Mouse (Mus musculus) limb, embryonic 11.5 days (tissue): ENCODE measurements around the gene Gm19935. TPM values are rescaled to one million over a fixed set of nuclear protein-coding genes. Genes with fewer than 3 reads are reported as not detected.

ENCODE experiments used
- ATAC-seq: fragments of 200-750 bp; cut with Nextera tagmentation; 2 replicates; pipeline ENCODE4 v1.8.0; 2017; ENCODE audit warnings: low read depth; ENCODE audit not compliant: insufficient number of reproducible peaks, low FRiP score, low TSS enrichment
- DNase-seq: peaks from one replicate; pipeline ENCODE4 v3.0.0-alpha.2; 2015; ENCODE audit warnings: low spot score
- H3K27ac ChIP-seq: fragments of 300-500 bp; sonication (generic); replicated peaks from 2 replicates; pipeline ENCODE4 v1.5.1; 2014; ENCODE audit warnings: low read depth, mild to moderate bottlenecking, low read length
- H3K27me3 ChIP-seq: fragments of 300-500 bp; sonication (generic); 2 replicates; pipeline ENCODE4 v1.6.1; 2014; ENCODE audit warnings: mild to moderate bottlenecking, low read length, mixed read lengths; ENCODE audit not compliant: control insufficient read depth, insufficient read depth
- H3K36me3 ChIP-seq: fragments of 300-500 bp; sonication (generic); 2 replicates; pipeline ENCODE4 v1.6.1; 2014; ENCODE audit warnings: mild to moderate bottlenecking, low read length, moderate library complexity, mixed read lengths; ENCODE audit not compliant: control insufficient read depth, insufficient read depth
- H3K4me1 ChIP-seq: fragments of 300-500 bp; sonication (generic); 2 replicates; pipeline ENCODE4 v1.6.1; 2014; ENCODE audit warnings: low read length, mixed read lengths; ENCODE audit not compliant: control insufficient read depth, insufficient read depth
- H3K4me2 ChIP-seq: fragments of 300-500 bp; sonication (generic); 2 replicates; pipeline ENCODE4 v1.6.1; 2014; ENCODE audit warnings: low read depth, mild to moderate bottlenecking, moderate library complexity; ENCODE audit not compliant: severe bottlenecking
- H3K4me3 ChIP-seq: fragments of 300-500 bp; sonication (generic); 2 replicates; pipeline ENCODE4 v1.5.1; 2014; ENCODE audit warnings: low read depth, low read length
- H3K9ac ChIP-seq: fragments of 300-500 bp; sonication (generic); 2 replicates; pipeline ENCODE4 v1.6.1; 2014; ENCODE audit warnings: mild to moderate bottlenecking, low read length
- H3K9me3 ChIP-seq: fragments of 300-500 bp; sonication (generic); 2 replicates; pipeline ENCODE4 v1.6.1; 2016; ENCODE audit warnings: low read length; ENCODE audit not compliant: control insufficient read depth
- WGBS: fragments of 180-500 bp; shearing (Covaris S2); extraction: QIAGEN DNeasy Blood & Tissue Kit; methylation state at CpG from one replicate; pipeline ENCODE4 v1.1.7; 2014; 5-methylcytosine and 5-hydroxymethylcytosine counted together
- polyA plus RNA-seq: library from polyadenylated mRNA; unstranded; fragments of >200 nt; fragmentation: Nextera tagmentation; extraction: Ambion mirVana; gene quantifications from 2 replicates; pipeline ENCODE4 v1.2.1, GENCODE M21; 2014

Gene Gm19935
- not detected in 2 replicates for polyA plus RNA-seq

- DNase-seq = no peak
- no peak for ATAC-seq
- Histone ChIP-seq H3K36me3 (no peaks in the 10 kb centered on the region), H3K4me2 (no peak within 1 kb of the TSS), H3K4me3 (no peak within 1 kb of the TSS), H3K9me3 (no peaks in the 10 kb centered on the region), H3K27me3 (no peaks in the 10 kb centered on the region), H3K4me1 (no peaks in the 10 kb centered on the region), H3K27ac (no peak within 1 kb of the TSS), H3K9ac (no peak within 1 kb of the TSS)
- WGBS = 89% methylated on average over 2 of the region's 2 CpGs
Observed at GRCm38 (mm10) chr8:90817293-90817692, at the start of gene Gm19935. Gene Gm19935 (minus strand): TSS chr8:90817393.

GRCm38 (mm10) chr8:90862038-90862437 is 44.8 kb upstream of the Gm19935 start:
- 0 out of 2 replicates have a peak overlapping the region, but pooled peaks have one; percentile 3 for H3K9ac ChIP-seq
- peak overlapping the region; percentile 37 for H3K4me2 ChIP-seq
- 4% methylated on average over 9 of the region's 9 CpGs for WGBS

GRCm38 (mm10) chr8:90861266-90861944 is 44.2 kb upstream of the Gm19935 start:
- peak; percentile 12 for ATAC-seq
- WGBS = 3% methylated on average over 9 of the region's 9 CpGs

More at GRCm38 (mm10) chr8:90862038-90862437, 44.8 kb upstream of the Gm19935 start:
- Histone ChIP-seq H3K9me3 (no peaks in the 10 kb centered on the region), H3K4me3 (no peak overlapping the region), H3K4me1 (peaks cover 18% of the 10 kb centered on the region), H3K27ac (peak overlapping the region; percentile 98), H3K27me3 (no peaks in the 10 kb centered on the region), H3K36me3 (no peaks in the 10 kb centered on the region)
- DNase-seq (peak; percentile 94), ATAC-seq (peak; percentile 97)

GRCm38 (mm10) chr8:90858071-90858470 is 40.9 kb upstream of the Gm19935 start:
- 97% methylated on average over 2 of the region's 2 CpGs for WGBS
- Histone ChIP-seq H3K27ac (no peak overlapping the region), H3K9me3 (no peaks in the 10 kb centered on the region), H3K27me3 (no peaks in the 10 kb centered on the region), H3K4me2 (no peak overlapping the region), H3K9ac (no peak overlapping the region), H3K36me3 (no peaks in the 10 kb centered on the region), H3K4me1 (peaks cover 26% of the 10 kb centered on the region), H3K4me3 (no peak overlapping the region)
- ATAC-seq = no peak
- no peak for DNase-seq

More at GRCm38 (mm10) chr8:90861266-90861944, 44.2 kb upstream of the Gm19935 start:
- no peaks in the 10 kb centered on the region for H3K9me3 ChIP-seq
- H3K27ac ChIP-seq = peak overlapping the region; percentile 98
- peak overlapping the region; percentile 37 for H3K4me2 ChIP-seq
- peak overlapping the region; percentile 12; the same call in 1 of the 2 replicates for H3K4me3 ChIP-seq
- no peaks in the 10 kb centered on the region for H3K27me3 ChIP-seq
- H3K36me3 ChIP-seq = no peaks in the 10 kb centered on the region
- H3K4me1 ChIP-seq = peaks cover 20% of the 10 kb centered on the region
- peak; percentile 77 for DNase-seq
- peak overlapping the region; percentile 38; the same call in 1 of the 2 replicates for H3K9ac ChIP-seq

- H3K4me2 ChIP-seq = no peak overlapping the region
- ATAC-seq (no peak), DNase-seq (no peak)
- H3K27me3 ChIP-seq = no peaks in the 10 kb centered on the region
- no peak overlapping the region for H3K9ac ChIP-seq
- H3K4me3 ChIP-seq = no peak overlapping the region
- no peak overlapping the region for H3K27ac ChIP-seq
- H3K36me3 ChIP-seq = no peaks in the 10 kb centered on the region
- peaks cover 21% of the 10 kb centered on the region for H3K4me1 ChIP-seq
- 68% methylated on average over 1 of the region's 1 CpGs for WGBS
- H3K9me3 ChIP-seq = no peaks in the 10 kb centered on the region
Observed at GRCm38 (mm10) chr8:90856952-90857351, 39.8 kb upstream of the Gm19935 start.

GRCm38 (mm10) chr8:90856171-90856570 is 39.0 kb upstream of the Gm19935 start:
- H3K4me3 ChIP-seq = no peak overlapping the region
- DNase-seq = no peak
- H3K36me3 ChIP-seq = no peaks in the 10 kb centered on the region
- no peaks in the 10 kb centered on the region for H3K9me3 ChIP-seq
- H3K9ac ChIP-seq = no peak overlapping the region
- H3K4me2 ChIP-seq = no peak overlapping the region
- no peaks in the 10 kb centered on the region for H3K27me3 ChIP-seq
- no peak overlapping the region for H3K27ac ChIP-seq
- peaks cover 18% of the 10 kb centered on the region for H3K4me1 ChIP-seq
- no peak for ATAC-seq
- 91% methylated on average over 3 of the region's 3 CpGs for WGBS

- WGBS = 18% methylated on average over 10 of the region's 10 CpGs
- Histone ChIP-seq H3K9ac (0 out of 2 replicates have a peak overlapping the region, but pooled peaks have one; percentile 35), H3K9me3 (no peaks in the 10 kb centered on the region), H3K36me3 (no peaks in the 10 kb centered on the region), H3K27ac (peak overlapping the region; percentile 45; the same call in 1 of the 2 replicates), H3K4me2 (peak overlapping the region; percentile 7; the same call in 1 of the 2 replicates), H3K27me3 (no peaks in the 10 kb centered on the region), H3K4me1 (peaks cover 16% of the 10 kb centered on the region), H3K4me3 (no peak overlapping the region)
- DNase-seq (peak; percentile 48), ATAC-seq (peak; percentile 26; the same call in 1 of the 2 replicates)
Observed at GRCm38 (mm10) chr8:90854671-90855161, 37.5 kb upstream of the Gm19935 start.

GRCm38 (mm10) chr8:90853971-90854670 is 36.9 kb upstream of the Gm19935 start:
- no peak for DNase-seq
- Histone ChIP-seq H3K9me3 (no peaks in the 10 kb centered on the region), H3K4me1 (peaks cover 16% of the 10 kb centered on the region), H3K27me3 (no peaks in the 10 kb centered on the region), H3K9ac (no peak overlapping the region), H3K36me3 (no peaks in the 10 kb centered on the region), H3K4me2 (peak overlapping the region; percentile 7; the same call in 1 of the 2 replicates), H3K27ac (peak overlapping the region; percentile 45; the same call in 1 of the 2 replicates), H3K4me3 (no peak overlapping the region)
- no peak for ATAC-seq
- WGBS = 79% methylated on average over 9 of the region's 9 CpGs
